Mouse (Mus musculus) right cerebral cortex, adult 2 months (tissue): ENCODE results near the gene Arl8a.
"Not testable (repeated sequence)": the region's sequence is repeated elsewhere in the genome, so short reads cannot be mapped to it uniquely, and the experiment has no call there.

Source experiments
- DNase-seq, 2 experiments: peaks; one replicate each; pipeline ENCODE4 v3.0.0; 2021 to 2022; ENCODE audit warnings: low spot score in 2 of 2

Arl8a gene

DNA sequence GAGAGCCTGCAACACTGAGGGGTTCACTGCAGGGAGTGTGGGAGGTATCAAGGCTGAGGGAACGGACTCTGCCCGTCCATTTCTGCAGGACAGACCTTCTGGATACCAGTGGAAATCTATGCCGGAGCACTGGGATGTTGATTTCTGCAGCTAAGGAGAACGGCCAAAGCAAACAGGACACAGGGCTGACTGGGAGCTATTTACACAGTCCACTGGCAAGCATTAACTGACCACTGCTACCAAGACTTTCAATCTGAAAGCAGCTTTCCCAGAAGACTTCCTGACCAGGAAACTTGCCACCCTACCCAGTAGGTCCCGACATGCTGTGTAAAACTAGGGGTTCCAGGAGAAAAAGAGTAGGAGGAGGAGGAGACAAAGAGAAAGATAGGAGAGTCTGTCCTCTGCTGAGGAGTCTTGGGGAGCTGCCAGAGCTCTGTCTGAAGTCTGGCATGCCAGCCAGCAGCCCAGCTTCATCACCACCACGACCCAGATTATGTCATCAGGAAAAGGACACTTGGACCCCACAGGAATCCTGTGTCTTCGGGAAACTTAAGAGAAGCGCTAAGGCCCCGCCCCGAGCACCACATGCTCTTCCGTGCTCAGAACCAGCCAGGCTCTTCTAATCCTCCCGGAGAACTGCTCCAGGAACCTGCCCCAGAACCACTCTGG, 23.1 kb downstream of the Arl8a start:
- DNase-seq = no peak

DNA sequence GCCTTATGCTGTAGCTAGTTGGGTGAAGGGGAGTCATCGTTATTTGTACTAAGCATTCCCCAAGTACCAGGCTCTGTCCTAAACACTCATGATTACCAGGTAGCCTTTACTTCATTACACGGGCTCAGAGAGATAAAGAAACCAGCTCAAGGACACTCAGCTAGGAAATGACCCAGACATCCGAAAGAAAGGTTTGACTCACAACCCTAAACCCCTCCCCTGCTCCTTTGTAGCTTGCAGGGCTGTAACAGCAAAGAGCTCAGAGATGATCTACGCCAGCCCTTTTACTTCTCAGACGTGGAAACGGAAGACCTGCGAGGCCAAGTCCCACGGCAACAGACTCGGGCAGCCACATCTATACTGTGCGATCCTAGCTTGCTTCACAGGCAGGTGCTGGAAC, 23.7 kb downstream of the Arl8a start:
- no peak for DNase-seq

GRCm38 (mm10) chr1:135171202-135171601, 24.6 kb downstream of the Arl8a start:
- DNase-seq = no peak

- peak; percentile 82 to 85 for DNase-seq
These were observed 25.4 kb downstream of the Arl8a start for GRCm38 (mm10) chr1:135171984-135172383.

DNA sequence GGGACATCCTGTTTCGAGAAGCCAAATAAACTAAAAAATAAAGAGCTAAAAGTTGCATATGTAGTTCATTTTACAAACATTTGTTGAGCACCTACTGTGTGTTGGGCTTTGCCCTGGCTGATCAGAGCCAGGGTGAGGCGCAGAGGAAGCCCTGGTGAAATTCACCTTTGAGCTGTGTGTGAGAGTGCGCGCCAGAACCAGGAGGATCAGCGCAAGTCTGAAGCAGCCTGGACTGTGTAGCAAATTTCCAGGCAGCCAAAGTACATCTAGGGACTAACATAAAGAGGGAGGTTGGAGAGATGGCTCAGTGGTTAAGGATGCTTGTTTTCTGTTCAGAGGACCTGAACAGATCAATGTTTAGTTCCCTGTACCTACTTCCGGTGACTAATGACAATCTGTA, 26.7 kb downstream of the Arl8a start:
- DNase-seq = no peak

- DNase-seq = no peak
These were observed 28.6 kb downstream of the Arl8a start for GRCm38 (mm10) chr1:135175176-135175575.

GRCm38 (mm10) chr1:135177724-135178123, 31.1 kb downstream of the Arl8a start:
- no peak for DNase-seq

- no peak for DNase-seq
These were observed 32.2 kb downstream of the Arl8a start for GRCm38 (mm10) chr1:135178863-135179262.

DNA sequence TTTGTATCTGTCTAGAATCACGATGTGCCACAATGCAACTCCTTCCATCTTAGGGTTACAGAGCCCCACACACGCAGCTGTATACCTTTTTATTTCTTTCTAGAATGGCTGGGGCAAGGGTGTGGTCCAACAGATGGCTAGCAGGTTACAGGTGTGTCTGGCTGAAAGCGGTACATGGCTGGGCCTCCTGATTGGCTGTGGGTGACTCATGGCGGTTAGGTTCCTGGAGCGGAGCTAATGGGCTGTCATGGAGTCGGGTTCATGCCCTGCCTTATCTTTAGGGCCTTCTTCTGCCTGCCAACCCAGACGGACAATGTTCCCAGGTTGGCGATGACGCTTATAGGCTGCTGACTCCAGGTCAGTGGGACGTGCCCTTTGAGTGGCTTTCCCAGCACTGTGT, 34.2 kb downstream of the Arl8a start:
- no peak for DNase-seq

DNA sequence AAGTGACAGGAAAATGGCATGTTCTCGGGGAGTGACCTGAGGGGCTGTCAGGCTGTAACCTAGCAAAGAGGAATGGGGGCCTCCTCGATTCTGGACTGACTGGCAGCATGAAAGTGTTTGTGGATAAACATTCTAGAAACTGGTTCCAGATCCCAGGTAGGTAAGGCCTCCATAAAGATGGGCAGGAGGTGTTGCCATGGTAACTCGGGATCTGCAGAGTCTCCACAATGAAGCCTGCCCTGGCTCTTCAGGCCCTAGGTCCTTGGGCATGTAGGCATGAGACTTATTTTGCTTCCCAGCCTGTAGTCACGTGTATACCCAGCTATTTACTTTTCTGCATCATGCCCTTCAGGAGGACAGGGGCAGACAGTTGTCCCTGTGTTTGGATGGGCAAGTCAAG, 34.7 kb downstream of the Arl8a start:
- no peak for DNase-seq

GRCm38 (mm10) chr1:135181880-135182623, 35.4 kb downstream of the Arl8a start:
- DNase-seq = no peak

DNA sequence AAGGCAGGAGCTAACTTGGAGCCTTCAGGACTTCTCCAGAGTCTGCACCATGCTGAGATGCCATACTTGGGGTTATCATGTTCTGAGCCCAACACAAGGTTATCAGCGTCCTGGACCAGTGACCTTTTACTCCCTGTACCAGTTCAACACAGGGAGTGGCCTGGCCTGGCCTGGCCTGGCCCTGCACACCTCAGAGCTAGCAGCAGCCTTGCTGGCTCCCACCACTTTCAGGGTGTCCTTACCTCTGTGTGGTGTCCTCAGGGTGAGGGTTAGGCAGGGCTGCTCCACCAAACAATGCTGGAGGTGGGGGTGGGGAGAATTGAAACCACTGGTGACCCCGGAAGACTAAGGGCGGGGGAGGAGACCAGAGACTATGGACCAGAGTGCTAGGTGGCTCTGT, 36.4 kb downstream of the Arl8a start:
- DNase-seq = no peak

DNA sequence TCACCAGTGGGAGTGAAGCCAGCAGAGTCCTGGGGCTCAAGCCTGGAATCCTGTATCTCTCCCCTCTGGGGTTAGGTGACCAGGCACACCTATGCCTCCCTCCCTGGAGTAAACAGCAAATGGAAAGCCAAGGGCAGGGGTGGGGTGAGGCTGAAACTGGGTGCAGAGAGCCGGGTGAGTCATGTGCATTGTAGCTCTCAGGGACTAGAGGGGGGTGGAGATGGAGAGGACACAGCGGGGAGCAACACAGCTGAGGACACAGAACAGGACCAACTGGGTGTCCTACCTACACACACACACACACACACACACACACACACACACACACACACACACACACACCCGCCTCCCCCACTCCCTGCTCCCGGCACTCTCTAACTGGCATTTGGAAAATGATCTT, 36.8 kb downstream of the Arl8a start:
- DNase-seq = no peak

GRCm38 (mm10) chr1:135183941-135184570, 37.4 kb downstream of the Arl8a start:
- no peak for DNase-seq

GRCm38 (mm10) chr1:135185936-135186335, 39.3 kb downstream of the Arl8a start:
- no peak for DNase-seq

DNA sequence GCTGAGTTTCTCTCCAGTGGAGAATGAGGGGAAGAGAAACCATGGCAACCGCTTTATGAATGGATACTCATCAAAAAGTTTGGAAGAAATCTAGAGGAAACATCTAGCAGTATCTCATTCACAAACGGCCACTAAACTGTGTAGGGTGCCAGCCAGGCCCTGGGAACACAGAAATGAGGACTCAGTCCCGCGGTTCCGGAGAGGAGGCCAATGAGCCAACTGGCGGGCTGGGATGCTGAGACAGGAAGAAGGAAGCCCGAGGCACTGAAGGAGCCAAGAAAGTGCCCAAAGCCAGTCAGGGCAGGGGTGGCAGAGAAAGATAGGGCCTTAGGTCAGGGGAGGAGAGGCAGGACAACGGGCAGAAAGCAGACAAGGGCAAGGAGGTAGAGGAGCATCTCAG, 39.8 kb downstream of the Arl8a start:
- no peak for DNase-seq

DNA sequence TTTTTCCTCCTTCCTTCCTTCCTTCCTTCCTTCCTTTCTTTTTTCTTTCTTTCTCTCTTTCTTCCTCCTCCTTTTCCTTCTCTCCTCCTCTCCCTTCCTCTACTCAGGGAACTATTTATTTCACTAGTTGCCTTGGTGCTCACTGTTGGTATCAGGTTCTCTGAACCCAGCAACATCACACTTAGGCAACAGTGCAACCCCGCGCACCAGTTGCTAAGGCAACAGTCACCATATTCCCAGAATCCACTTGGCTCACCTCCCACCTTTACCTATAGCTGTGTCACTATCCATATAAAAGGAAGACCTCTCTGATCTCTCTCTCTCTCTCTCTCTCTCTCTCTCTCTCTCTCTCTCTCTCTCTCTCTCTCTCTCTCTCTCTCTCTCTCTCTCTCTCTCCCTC, 40.4 kb downstream of the Arl8a start:
- DNase-seq = not testable (repeated sequence)

DNA sequence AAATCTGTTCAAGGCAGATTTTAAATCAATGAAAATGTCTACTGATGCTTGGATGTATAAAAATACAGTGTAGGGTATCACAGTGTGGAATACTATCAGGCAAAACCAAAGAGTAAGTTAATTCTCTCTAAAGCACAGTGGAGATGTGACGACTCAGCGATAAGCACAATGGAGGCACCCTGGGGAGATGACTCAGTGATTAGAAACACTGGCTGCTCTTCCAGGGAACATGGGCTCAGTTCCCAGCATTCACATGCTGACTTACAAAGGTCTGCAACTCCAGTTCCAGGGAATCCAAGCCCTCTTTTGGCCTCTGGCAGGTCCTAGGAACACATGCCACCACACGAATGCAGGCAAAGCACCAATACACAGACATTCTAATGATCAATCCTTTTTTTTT, 41.6 kb downstream of the Arl8a start:
- DNase-seq = no peak

- no peak for DNase-seq
These were observed 42.6 kb downstream of the Arl8a start for GRCm38 (mm10) chr1:135189186-135189585.

DNA sequence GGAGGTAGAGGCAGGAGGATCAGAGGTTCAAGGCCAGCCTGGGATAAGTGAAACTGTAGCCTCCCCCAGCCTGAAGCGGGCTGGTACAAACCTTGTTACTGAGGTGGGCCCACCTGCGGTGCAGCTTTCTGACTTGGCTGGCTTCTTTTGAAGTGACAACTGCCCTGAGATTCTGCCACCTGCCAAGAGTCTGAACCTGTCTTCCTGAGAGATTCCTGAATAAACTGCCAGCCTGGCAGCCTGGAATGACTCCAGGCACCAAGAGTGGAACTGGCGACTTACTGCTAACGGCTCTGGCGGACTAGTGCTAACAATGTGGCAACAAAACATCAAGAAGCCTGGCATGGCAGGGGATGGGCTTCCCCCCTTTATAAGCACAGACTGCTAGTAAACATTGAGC, 47.7 kb downstream of the Arl8a start:
- DNase-seq = not testable (repeated sequence)

DNA sequence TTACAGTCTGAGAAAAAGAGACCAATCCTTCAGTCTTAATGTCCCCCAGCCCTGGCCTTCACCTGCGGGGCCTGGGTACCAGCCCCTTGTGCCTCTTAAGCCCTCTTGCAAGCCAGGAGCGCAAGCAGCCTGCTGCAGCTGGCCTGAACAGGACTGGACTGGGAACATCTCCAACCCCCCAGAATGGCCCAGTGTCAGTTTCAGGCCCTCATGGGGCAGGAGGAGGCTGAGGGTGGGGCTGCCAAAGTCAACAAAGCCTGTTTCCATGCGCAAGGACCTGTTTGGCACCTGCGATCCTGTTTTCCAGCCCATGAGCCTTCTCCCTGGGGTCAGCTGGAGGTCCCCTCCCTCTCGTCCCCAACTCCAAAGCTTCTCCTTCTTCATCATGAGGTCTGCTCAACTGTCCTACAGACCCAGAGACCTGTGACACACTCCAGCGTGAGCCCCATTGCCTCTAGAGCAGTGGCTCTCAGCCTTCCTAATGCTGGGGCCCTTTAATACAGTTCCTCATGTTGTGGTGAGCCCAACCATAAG, 49.4 kb downstream of the Arl8a start:
- DNase-seq = no peak

DNA sequence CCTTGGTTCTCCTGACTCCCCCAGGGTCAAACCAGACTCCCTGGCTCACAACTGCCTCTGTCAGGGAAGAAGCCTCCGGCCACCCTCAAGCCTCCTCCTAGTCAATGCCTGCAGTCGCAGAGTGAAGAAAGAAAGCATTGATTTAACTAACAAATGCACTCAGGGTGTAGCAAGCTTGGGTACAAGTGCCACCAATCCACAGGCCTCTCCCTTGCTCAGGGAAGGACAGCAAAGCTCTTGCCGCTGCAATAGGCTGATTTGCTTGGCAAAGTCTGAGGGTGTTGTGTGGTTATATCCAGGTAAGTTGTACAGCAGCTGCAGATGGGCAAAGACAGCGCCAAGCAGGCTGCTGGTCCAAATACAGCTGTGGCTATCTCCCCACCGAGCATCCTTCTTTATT, 51.8 kb downstream of the Arl8a start:
- DNase-seq = no peak
